Mouse (Mus musculus) stomach, embryonic 15.5 days (tissue): ENCODE measurements at regions not wholly inside any gene's neighbourhood (a gene's known extent, or its start where the extent isn't known, plus 50 kb on each side); places are given as distances from the start of the nearest gene placed in this dataset.
A peak's percentile ranks its signal among the peaks of the same experiment; 100 is the strongest.

Experiments
- ATAC-seq: fragments of 200-750 bp; cut with Nextera tagmentation; 2 replicates; pipeline ENCODE4 v1.8.0; 2017; ENCODE audit warnings: low read depth, moderate number of reproducible peaks, moderate TSS enrichment; ENCODE audit not compliant: insufficient read depth, low FRiP score
- H3K27ac ChIP-seq: fragments of 300-500 bp; sonication (generic); 2 replicates; pipeline ENCODE4 v1.5.1; 2015; ENCODE audit warnings: mild to moderate bottlenecking, inconsistent platforms
- H3K27me3 ChIP-seq: fragments of 300-500 bp; sonication (generic); replicated peaks from 2 replicates; pipeline ENCODE4 v1.6.1; 2015; ENCODE audit warnings: inconsistent platforms
- H3K36me3 ChIP-seq: fragments of 300-500 bp; sonication (generic); 2 replicates; pipeline ENCODE4 v1.6.1; 2015; ENCODE audit warnings: inconsistent platforms
- H3K4me1 ChIP-seq: fragments of 300-500 bp; sonication (generic); 2 replicates; pipeline ENCODE4 v1.6.1; 2015; ENCODE audit warnings: inconsistent platforms
- H3K4me2 ChIP-seq: fragments of 300-500 bp; sonication (generic); 2 replicates; pipeline ENCODE4 v1.6.1; 2015; ENCODE audit warnings: mild to moderate bottlenecking, inconsistent platforms
- H3K4me3 ChIP-seq: fragments of 300-500 bp; sonication (generic); replicated peaks from 2 replicates; pipeline ENCODE4 v1.5.1; 2015; ENCODE audit warnings: inconsistent platforms
- H3K9ac ChIP-seq: fragments of 300-500 bp; sonication (generic); 2 replicates; pipeline ENCODE4 v1.6.1; 2015; ENCODE audit warnings: inconsistent platforms
- H3K9me3 ChIP-seq: fragments of 300-500 bp; sonication (generic); 2 replicates; pipeline ENCODE4 v1.6.1; 2016; ENCODE audit warnings: inconsistent platforms
- WGBS: fragments of 180-500 bp; shearing (Covaris S2); methylation state at CpG from one replicate; pipeline ENCODE4 v1.1.7; 2015; 5-methylcytosine and 5-hydroxymethylcytosine counted together

DNA sequence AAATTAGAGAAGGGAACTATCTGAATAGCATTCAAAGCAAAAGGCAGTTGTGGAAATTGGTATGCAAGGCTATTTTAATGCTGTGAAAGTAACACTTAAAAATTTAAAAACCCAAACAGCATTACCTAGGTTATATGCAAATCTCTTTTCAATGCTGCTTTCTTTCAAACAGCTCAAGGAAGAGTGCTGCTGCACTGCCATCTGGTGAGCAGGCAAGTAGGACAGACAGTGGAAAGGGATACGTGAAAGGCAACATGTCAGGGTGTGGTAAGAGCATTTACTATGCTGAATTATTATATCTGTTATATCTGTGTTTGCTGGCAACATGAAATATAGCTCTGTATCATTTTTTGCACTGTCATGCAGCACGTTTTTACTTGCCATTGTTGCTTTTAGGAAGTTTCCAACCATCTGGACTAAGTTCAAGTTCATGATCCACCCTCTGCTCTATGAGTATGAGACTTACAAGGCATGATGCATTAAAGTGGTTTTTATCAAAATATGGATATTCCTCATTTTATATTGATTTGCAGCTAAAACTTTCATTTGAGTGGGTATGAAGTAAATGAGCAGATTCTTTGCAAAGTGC is 1223.0 kb downstream of the Dnajb9 start:
- WGBS, result 25% methylated on average over 2 of the region's 2 CpGs
- ATAC-seq, result no peak
- Histone ChIP-seq H3K4me1 (no peaks in the 10 kb centered on the region), H3K4me2 (no peak overlapping the region), H3K27ac (no peak overlapping the region), H3K9me3 (no peaks in the 10 kb centered on the region), H3K4me3 (no peak overlapping the region), H3K36me3 (no peaks in the 10 kb centered on the region), H3K9ac (no peak overlapping the region), H3K27me3 (no peaks in the 10 kb centered on the region)

DNA sequence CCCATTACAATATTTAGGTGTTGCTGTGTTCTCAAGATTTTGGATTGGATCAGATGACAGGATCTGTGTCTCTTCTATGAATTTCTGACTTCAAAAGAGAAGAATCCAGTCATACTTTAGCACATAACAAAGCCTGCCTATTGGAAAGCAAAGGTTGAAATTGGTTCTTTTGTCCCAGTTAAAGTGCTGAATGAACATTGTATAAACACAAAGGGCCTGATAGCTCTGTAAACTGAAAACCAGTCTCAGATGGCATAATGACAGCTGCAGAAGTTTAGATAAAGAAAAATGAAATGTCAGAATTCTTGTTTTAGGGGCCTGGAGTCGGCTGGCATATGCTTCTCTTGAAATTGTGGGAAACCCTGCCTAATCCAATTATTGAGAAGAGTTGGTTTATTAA is 1223.6 kb downstream of the Dnajb9 start:
- Histone ChIP-seq H3K9ac (no peak overlapping the region), H3K4me3 (no peak overlapping the region), H3K36me3 (no peaks in the 10 kb centered on the region), H3K4me2 (no peak overlapping the region), H3K4me1 (no peaks in the 10 kb centered on the region), H3K9me3 (no peaks in the 10 kb centered on the region), H3K27ac (no peak overlapping the region), H3K27me3 (no peaks in the 10 kb centered on the region)
- WGBS, result 36% methylated on average over 1 of the region's 1 CpGs
- no peak for ATAC-seq

DNA sequence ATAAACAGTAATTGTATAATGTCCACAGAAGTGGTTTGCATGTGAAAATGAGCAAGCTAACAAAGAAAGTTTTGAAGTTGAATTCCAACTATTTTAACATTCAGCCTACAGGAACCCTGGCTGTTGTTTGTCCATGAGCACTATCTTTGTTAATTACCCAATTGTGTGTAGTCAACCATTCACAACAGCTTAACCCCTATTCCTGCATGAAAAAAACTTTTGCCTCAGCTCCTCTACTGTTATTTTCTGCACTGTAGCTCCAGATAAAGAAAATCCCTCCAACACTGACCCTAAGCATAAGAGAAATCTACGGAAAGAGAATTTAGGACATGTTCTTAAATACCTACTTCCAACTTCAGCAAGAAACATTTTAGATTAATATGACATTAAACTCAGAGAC is 1224.0 kb downstream of the Dnajb9 start:
- Histone ChIP-seq H3K27me3 (no peaks in the 10 kb centered on the region), H3K27ac (no peak overlapping the region), H3K4me3 (no peak overlapping the region), H3K4me1 (no peaks in the 10 kb centered on the region), H3K9me3 (no peaks in the 10 kb centered on the region), H3K36me3 (no peaks in the 10 kb centered on the region), H3K4me2 (no peak overlapping the region), H3K9ac (no peak overlapping the region)
- WGBS, result 79% methylated on average over 1 of the region's 1 CpGs
- no peak for ATAC-seq

DNA sequence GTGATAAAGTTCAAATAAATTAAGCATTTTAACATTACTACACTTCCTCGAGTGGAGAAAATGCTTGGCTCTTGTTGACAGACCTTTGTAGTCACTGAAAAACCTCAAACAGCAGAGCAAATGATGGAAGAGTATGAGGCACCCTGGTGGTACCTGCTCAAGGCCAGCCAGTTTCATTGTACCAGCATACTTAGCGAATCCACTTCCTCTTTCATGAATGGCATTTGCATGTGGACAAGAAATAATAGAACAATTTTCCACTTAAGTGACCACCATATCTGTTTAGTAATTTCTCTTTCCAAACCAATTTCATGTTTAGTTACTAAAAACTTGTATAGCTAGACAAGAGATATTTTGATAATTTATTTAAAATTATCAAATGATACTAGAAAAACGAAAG is 1231.3 kb downstream of the Dnajb9 start:
- no peak overlapping the region for H3K4me2 ChIP-seq
- no peaks in the 10 kb centered on the region for H3K4me1 ChIP-seq
- H3K27me3 ChIP-seq, result no peaks in the 10 kb centered on the region
- ATAC-seq, result no peak
- H3K9me3 ChIP-seq, result no peaks in the 10 kb centered on the region
- H3K9ac ChIP-seq, result no peak overlapping the region
- whole genome bisulfite sequencing, result 70% methylated on average over 3 of the region's 3 CpGs
- no peak overlapping the region for H3K27ac ChIP-seq
- no peaks in the 10 kb centered on the region for H3K36me3 ChIP-seq
- no peak overlapping the region for H3K4me3 ChIP-seq

DNA sequence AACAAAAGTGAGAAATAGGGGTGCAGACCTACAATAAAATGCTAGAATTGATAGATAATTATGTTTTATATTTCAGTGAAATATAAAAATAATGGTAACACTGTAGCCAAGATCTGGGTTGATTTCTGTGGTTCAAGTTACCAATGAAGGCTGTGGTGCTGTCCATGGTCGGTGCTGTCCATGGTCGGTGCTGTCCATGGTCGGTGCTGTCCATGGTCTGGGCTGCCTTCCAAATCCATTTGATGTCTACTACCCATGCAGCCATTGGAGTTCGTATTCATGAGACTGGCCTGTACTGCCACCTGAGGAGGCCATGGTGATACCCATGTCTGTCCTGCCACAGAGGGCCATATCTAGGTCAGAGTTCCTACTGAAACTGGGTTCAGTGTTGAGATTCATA is 1237.4 kb downstream of the Dnajb9 start:
- no peaks in the 10 kb centered on the region for H3K27me3 ChIP-seq
- H3K27ac ChIP-seq, result no peak overlapping the region
- no peaks in the 10 kb centered on the region for H3K4me1 ChIP-seq
- H3K4me2 ChIP-seq, result no peak overlapping the region
- no peak overlapping the region for H3K9ac ChIP-seq
- H3K9me3 ChIP-seq, result no peaks in the 10 kb centered on the region
- ATAC-seq, result 0 out of 2 replicates have a peak, but pooled peaks have one; percentile 50
- 53% methylated on average over 4 of the region's 4 CpGs for WGBS
- H3K4me3 ChIP-seq, result no peak overlapping the region
- H3K36me3 ChIP-seq, result no peaks in the 10 kb centered on the region

DNA sequence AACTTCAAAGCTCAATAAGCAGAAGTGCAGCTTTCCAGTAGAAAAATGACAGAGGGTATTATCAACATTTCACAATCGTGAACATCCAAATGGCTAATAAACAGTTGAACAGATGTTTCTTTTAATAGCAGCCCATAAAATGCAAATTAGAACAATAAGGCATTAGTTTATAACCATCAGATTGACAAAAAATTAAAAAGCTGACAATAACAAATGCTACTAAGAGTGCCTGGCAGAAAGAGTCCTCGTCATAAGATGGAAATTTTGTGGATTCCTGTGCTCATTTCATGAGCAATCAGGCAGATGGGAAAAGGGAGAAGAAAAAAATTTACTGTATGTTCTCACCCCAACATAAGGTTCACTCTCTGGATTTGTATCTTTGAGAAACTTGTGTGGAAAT is 1248.6 kb downstream of the Dnajb9 start:
- ATAC-seq, result no peak
- no peaks in the 10 kb centered on the region for H3K9me3 ChIP-seq
- H3K9ac ChIP-seq, result no peak overlapping the region
- no peaks in the 10 kb centered on the region for H3K4me1 ChIP-seq
- H3K27ac ChIP-seq, result no peak overlapping the region
- no peaks in the 10 kb centered on the region for H3K36me3 ChIP-seq
- WGBS, result 51% methylated on average over 2 of the region's 2 CpGs
- no peaks in the 10 kb centered on the region for H3K27me3 ChIP-seq
- no peak overlapping the region for H3K4me3 ChIP-seq
- H3K4me2 ChIP-seq, result no peak overlapping the region

DNA sequence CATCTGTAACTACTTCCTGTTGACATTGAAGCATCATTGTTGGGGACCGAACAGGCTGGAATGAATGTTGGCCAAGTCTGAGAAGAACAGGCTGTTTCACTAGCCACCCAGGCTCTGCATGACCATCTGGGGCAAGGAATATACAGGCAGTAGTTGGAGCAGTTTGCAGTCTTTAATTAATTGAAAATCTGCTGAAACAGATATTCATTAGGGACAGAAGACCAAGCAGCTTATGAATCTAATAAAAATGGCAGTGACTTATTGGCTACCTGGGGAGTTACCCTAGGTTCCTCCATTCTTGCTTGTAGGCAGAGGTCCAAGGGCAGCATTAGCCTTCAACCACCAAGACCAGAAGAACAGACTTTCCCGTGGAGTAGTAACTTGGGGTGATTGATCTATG is 1262.2 kb downstream of the Dnajb9 start:
- H3K4me3 ChIP-seq, result no peak overlapping the region
- no peaks in the 10 kb centered on the region for H3K9me3 ChIP-seq
- H3K36me3 ChIP-seq, result no peaks in the 10 kb centered on the region
- H3K27me3 ChIP-seq, result no peaks in the 10 kb centered on the region
- H3K9ac ChIP-seq, result no peak overlapping the region
- 74% methylated on average over 2 of the region's 2 CpGs for WGBS
- H3K4me2 ChIP-seq, result no peak overlapping the region
- no peaks in the 10 kb centered on the region for H3K4me1 ChIP-seq
- no peak for ATAC-seq
- H3K27ac ChIP-seq, result no peak overlapping the region

DNA sequence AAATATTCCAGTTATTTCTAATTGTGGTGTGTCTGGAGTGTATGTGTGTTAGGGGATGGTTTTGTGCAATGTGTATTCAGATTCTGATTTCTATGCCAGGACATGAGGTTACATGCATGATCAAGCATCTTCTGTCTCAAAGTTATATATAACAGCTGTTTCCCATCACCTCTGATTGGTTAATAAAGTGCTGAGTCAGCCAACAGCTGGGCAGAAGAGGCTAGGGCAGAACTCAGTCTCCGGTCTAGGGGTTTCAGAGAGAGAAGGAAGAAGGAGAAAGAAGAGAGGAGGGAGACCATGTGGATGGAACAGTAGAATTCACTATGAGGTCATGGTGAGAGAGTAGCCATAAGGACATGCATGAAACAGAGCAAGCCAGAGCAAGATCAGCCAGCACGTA is 1295.8 kb downstream of the Dnajb9 start:
- 72% methylated on average over 2 of the region's 2 CpGs for WGBS
- Histone ChIP-seq H3K27ac (no peak overlapping the region), H3K4me2 (no peak overlapping the region), H3K27me3 (no peaks in the 10 kb centered on the region), H3K9me3 (no peaks in the 10 kb centered on the region), H3K36me3 (no peaks in the 10 kb centered on the region), H3K4me1 (no peaks in the 10 kb centered on the region), H3K9ac (no peak overlapping the region), H3K4me3 (no peak overlapping the region)
- ATAC-seq, result no peak
